Mouse (Mus musculus): ENCODE data around the gene Metap1d.

Metap1d gene

DNA sequence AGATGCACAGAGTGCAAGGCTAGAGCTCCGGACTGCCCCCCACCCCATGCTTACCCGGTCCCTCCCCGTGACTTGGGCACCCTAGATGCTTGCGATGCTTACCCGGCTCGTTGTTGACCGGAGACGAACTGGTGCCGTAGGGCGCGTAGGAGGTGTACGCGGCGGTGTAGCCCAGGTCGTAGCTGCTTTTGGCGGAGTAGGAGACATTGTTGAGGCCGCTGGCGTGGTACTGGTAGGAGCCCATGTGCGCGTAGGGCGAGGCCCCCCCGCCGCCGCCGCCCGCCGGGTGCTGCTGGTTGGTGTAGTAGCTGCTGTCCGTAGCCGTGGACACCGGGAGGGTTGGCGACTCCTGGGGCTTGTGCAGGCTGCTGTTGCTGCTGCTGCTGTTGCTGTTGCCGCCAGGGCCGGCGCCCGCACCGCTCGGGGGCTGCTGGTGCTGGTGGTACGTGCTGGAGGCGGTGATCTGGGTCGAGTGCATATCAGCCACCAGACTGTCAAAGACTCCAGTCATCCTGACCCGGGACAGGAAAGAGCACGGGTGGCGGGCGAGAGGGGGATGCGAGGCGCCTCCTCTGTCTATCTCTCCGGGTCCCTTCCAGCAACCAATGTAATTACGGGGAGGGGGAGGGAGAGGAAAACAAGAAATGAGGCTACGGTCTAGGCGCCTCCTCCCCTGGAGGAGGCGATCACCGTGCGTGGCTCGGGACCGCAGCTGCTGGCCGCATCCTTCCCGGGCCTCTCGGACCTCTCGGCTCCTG, 93.0 kb downstream of the Metap1d start:
- peak in 1 of 2 experiments; percentile 45 for DNase-seq

DNA sequence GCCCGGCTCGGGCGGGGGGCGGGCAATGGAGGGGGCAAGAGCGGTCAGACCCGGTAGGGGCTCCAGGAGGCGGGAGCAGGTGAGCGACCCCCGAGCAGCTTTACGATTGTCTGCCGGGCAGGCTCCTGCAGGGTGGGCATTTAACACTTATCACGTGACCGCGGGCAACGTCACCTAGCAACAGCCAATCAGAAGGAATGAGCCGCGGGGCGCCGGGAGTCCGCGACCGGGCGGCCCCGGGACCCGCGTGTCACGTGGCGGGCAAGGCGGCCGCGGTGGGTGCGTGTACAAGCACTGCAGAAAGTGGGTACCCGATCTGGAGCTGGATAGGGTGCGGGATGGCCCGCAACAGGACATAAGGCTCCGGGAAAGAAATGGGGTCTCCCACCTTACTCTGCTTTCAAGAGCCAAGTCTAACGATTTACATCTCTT, 93.6 kb downstream of the Metap1d start, which contains the start of gene Dlx2:
Gene Dlx2 (minus strand): TSS at position 115 of the 432 bp plus-strand sequence.
- peak in 1 of 2 experiments; percentile 21 for DNase-seq

DNA sequence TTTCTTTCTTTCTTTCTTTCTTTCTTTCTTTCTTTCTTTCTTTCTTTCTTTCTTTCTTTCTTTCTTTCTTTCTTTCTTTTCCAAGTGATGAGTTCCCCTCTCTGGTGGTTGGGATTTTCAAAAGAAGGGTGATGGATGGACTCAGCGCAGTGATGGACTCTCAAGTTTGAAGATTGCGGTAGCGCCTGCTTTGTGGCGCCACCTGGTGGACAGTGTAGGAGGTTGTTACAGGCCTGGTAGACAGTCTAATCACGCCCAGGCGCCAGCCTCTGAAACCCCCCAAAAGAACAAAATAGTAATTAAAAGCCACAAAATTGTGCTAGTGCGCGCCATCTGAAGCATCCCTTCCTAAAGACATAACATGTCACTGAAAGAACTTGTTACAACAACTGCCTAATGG, 94.8 kb downstream of the Metap1d start:
- DNase-seq: peak; percentile 67 to 89

DNA sequence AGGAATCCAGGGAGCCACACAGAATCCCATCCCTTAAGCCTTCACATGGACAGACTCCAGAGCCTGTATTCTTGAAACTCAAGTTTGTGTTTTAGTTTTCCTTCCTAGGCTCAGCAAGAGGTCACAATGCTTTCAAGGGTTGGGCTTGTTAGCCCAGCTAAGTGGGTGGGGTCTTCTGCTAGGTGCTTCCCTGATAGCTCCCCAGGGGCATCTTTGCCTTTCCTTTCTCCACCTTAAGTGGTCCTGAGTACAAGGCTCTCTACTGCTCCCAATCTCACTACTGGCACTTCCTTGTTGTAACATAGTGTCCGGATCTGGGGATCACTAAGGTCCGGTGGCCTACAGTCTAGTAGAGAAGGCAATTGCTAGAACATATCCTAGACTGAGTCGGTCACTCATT, 97.3 kb downstream of the Metap1d start:
- no peak for DNase-seq

DNA sequence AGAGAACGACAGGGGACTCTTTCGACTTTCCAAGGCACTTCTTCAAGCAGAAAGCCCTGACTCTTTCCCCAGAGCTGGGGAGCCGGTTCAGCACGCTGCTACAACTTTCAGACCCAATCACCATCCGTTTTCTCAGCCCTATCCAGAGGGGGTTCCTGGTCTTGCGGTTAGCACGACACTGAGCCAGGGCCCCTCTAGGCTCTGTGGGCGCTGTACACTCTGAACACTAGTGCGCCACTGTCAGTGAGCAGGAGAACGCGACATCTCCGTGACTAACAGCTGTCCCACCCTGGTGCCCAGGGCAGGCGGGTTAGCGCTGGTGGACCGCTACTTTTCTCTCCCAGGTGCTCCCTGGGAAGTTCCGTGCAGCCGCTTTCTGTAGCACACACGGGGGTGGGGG, 98.6 kb downstream of the Metap1d start:
- DNase-seq: no peak

DNA sequence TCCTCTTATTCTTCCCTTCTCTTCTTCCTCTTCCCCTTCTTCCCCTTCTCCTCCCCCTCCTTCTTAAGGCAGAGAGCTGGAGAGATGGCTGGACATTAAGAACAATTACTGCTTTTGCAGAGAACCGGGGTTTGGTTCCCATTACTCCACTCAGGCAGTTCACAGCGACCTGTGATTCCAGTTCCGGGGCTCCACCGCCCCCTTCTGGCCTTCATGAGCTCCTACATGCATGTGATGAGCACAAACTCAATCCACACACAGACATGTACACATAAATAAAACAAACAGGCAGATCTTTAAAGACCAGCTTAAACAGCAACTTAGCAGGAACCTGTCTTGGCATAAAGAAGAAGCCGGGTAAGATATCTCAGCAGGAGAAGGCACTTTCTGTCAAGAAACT, 103.0 kb downstream of the Metap1d start:
- no peak for DNase-seq

DNA sequence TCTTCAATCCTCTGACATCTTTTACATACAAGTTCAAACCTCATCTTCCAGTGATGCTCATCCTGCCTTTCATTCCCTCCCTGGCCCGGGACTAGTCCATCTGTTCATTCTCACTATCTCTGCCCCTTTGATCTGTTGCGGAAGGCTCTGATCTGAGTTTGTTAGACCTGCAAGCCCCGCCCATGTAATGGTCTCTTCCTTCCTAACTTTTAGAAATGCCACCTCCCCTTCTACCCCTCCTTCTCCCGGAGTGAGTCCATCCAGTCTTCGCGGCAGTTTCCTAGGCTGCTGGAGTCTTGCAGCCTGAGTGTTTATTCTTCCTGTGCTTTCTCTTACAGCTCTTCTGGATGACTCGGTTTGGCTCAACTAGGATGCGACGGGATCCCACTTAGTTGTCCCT, 113.4 kb downstream of the Metap1d start:
- no peak for DNase-seq

DNA sequence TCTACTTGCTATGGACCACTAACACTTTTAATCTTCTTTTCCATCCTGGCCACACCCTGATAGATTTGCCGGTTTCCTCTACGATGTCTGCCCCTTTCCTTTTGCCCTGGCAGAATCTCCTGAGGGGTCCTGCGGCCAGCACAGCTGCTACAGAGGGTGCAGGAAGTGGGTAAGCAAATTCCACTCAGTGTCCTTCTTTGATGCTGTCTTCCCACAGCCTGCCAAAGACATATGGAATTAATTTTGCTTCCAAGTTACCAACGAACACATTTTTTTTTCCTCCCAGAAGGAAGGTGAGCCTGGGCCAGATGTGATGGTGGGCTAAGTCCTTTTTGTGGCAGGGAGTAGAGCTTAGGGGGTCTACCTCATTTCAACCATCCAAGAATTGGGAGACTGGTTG, 120.7 kb downstream of the Metap1d start:
- DNase-seq: no peak

Data from kidney, postnatal 36 days (tissue).